Mouse (Mus musculus) neutrophil, adult 5-6 weeks (primary cell): ENCODE results near the gene Mrtfb. TPM values are rescaled to one million over a fixed set of nuclear protein-coding genes. Genes with fewer than 3 reads are reported as not detected.
"Not testable (repeated sequence)": the region's sequence is repeated elsewhere in the genome, so short reads cannot be mapped to it uniquely, and the experiment has no call there.

ENCODE experiments used
- ATAC-seq: fragments of 151-379, 151-347 bp; 2 replicates; pipeline ENCODE4 v1.8.0; 2017; ENCODE audit warnings: mild to moderate bottlenecking, moderate TSS enrichment; ENCODE audit not compliant: insufficient number of reproducible peaks, poor library complexity, low FRiP score, severe bottlenecking; ENCODE audit errors: extremely low read depth
- total RNA-seq: library from RNA; stranded (forward); fragments of 200-1000 nt; gene quantifications from 2 replicates; pipeline ENCODE4 v1.2.3, GENCODE M21; 2017

Mrtfb gene
- total RNA-seq, 1 experiment from 2014 or later: 8.7 TPM

DNA sequence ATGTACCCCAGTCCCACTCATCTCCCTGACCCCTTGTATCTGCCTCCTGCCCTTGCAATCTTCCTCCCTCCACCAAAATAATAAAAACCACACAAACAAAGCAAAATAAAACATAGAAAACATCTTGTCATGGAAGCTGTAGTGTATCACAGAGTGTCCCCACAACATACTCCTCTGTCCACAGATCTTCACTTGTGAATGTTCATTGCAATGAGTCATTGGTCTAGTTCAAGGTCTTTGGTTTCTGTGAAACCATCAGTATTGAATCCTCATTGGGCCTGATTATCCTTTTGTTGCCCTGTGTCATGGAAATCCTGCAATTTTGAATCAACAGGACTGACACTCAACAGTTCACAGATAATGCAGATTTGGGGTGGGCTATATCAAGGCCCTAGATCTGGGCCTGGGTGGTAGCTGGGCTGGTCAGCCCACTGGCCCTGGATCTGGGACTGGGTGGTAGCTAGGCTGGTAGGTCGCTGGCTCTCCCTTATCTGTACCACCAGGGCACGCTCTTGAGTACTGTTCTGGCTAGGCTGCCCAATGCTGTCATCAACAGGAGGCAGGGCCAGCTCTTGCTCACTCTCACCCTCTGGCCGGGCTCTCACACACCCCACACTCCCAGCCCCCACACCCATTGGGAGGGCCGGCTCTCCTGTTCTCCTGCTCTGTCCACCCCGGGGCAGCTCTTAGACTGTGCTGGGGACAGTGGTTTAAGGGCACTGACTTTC, 80.4 kb downstream of the Mrtfb start:
- no peak for ATAC-seq

- ATAC-seq: no peak
Measured at GRCm38 (mm10) chr16:13338094-13338493, 81.8 kb downstream of the Mrtfb start.

GRCm38 (mm10) chr16:13339433-13339832, 83.2 kb downstream of the Mrtfb start:
- no peak for ATAC-seq

GRCm38 (mm10) chr16:13345822-13346221, 89.5 kb downstream of the Mrtfb start:
- ATAC-seq: not testable (repeated sequence)

DNA sequence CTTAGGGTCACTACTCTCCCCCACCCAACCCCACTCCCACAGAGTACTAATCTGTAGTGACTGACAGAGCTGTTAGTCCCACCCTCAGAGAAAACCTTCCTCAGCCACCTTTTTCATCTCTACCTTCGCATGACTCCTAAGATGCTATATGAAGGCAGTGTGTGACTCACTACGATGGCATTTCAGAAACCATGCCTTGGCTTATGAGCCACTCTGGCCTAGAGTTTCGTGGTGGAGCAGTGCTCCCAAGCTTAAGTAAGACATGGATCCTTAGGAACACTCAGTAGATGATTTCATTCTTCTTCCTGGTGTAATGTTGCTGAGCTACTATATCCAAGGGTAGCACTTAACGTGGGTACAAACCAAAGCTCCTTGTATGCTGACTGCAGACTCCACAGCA, 94.4 kb downstream of the Mrtfb start:
- no peak for ATAC-seq

DNA sequence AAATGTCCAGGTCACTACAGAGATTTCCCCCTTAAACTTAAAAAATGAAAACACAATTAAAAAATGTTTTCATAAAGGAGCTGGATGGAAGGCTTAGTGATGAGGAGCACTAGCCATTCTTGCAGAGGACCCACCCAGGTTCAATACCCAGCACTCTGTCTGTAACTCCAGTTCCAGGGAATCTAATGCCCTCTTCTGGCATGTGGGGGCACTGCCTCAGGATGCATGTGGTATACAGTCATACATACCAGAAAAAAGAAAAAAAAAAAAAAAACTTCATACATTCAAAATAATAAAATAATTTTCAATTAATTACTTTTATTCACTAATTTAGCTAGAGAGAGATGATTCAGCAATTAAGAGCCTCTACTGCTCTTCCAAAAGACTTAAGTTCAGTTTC, 95.0 kb downstream of the Mrtfb start:
- ATAC-seq: no peak

DNA sequence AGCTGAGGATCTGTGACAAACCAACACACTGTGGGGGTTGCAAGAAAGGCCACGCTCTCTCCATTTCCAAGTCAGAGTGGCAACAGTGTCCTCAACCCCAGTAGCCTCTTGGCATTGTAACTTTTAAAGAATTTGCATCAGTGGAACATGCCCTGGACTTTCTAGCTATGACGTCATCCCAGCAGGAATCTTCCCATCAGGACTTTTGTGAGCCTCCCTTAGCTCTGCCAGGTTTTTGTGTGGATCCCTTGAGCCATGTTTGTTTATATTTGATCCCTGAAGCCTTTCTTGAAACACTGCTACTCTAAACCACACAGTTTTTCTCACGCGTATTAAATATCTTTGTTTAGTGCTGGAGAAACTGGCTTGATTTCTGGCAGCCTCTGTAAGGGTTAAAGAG, 97.6 kb downstream of the Mrtfb start:
- no peak for ATAC-seq

DNA sequence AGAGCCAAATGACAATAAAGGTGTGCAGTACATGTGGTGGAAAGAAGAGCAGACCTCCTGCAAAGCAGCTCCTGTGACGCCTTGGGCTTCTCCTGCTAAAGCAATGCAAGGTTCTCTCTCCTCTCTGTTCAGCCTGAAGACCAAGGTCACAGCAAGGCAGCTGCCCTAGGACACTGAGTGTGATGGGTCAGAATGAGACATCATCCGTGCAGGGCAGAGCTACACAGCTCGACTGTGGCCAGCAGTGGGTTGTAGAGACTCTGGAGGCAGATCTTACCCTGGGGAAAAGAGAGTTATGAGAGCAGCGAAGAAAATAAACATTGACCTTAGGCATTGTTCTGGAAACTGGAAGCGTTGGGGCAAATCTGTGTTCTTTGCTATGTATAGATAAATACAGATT, 98.2 kb downstream of the Mrtfb start:
- no peak for ATAC-seq

DNA sequence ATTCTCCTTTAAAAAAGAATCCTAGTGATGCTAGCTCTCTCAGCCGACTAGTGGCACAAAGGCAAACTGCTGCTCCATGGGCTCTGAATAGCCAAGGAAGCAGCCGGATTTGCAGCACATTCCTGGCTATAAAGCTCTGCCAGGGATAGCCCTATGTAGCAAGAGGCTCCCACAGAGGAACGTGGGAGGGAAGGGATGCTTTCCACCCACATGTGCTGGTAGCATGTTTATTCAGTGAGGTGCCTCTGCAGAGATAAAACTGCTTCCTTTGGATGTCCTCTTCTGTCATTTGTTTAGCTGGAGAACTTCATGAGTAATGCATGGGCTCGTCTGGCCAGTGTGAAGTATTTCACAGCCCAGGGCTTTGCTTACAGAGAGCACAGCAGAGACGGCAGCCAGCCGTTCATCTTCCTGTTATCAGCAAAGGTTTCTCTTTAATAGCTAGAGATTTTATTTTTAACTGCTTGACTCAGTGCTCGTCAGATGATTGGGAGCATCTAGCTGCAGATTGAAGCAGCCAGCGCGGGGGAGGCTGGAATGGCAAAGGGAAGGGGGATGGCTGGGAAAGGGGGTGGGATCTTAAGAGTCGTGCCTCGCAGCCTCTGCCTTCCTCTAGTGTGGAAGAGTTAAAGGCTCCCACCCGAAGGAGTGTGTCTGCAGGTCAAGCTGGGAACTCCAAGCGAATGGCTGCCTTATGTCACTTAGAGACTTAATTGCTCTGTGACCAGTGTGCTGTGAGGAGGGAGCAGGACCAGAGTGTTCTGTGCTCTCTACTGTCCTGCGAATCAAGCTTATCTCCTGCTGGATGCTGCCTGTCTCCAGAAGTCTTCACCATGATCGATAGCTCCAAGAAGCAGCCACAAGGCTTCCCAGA, 101.8 kb downstream of the Mrtfb start:
- ATAC-seq: no peak

- no peak for ATAC-seq
Measured at GRCm38 (mm10) chr16:13358741-13359140, 102.5 kb downstream of the Mrtfb start.

DNA sequence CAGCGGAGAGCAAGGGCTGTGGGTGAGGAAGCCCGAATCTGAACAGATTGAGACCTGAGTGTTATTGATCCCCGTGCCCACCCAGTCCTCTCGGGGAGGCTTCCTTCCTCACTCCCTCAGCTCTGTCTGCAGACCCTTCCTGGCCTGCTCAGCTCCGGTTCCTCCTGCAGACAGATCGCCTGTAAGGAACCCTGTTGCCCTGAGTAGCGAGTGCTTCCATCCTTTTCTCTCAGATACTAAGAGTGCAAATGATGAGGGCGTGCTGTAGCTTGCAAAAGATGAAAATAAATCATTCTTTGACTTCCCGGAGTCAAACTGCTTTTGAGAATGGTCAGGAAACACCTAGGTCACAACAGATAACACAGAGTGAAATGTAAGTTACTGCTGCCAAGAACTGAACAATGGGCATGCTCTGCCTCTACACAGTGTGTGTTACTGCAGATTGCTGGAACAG, 103.2 kb downstream of the Mrtfb start:
- no peak for ATAC-seq

GRCm38 (mm10) chr16:13360208-13360607, 103.9 kb downstream of the Mrtfb start:
- ATAC-seq: no peak

DNA sequence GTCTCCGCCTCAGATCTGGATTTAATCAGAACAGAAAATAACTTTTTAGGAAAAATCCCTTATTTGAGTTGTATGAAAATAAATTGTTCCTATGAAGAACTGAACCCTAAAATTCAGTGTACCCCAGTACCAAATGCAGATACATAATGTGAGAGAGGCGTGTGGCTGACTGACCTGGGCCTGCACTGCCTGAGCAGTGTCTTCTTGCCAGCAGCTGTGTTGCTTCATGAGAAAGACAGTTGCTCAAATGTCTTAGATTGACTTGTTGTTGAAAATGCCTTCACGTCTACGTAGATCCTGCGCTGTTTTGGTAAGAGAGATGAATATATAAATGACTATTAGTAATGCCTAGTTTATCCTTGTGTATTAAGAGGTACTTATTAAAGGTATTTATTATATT, 104.6 kb downstream of the Mrtfb start:
- no peak for ATAC-seq

DNA sequence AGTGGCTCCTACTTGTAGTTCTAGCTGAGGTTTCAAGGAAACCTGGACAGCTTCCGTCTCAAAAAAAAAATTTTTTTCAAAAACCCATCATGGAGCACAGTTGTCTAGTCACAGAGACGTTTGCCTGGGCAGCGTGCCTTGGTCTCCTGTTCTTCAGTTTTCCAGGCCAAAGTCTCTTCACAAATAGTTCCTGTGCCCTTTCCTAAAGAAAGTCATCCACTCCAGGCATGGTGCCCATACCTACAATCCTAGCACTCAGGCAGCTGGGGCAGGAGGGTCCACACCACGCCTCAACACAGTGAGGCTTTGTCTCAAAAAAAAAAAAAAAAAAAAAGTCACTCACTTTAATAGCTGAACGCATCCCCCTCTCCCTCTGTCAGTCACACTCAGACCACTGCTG, 106.9 kb downstream of the Mrtfb start:
- no peak for ATAC-seq

DNA sequence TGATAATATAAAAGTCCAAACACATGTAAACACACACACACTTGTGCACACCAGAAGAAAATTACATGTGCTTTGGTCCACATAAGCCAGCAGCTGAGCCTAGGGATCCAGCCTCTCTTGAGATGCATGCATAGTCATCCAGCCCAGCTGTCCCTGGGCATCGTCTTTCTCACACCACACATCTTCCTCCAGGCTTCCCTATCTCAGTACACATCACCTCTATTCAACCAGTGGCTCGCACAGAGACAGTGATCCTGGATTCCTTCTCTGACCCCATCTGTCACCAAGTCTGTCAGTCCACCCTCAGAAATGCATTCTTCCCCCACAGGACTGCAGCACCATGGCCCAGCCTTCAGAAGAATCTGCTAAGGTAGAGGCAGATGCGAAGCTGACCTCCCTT, 107.9 kb downstream of the Mrtfb start:
- ATAC-seq: no peak

DNA sequence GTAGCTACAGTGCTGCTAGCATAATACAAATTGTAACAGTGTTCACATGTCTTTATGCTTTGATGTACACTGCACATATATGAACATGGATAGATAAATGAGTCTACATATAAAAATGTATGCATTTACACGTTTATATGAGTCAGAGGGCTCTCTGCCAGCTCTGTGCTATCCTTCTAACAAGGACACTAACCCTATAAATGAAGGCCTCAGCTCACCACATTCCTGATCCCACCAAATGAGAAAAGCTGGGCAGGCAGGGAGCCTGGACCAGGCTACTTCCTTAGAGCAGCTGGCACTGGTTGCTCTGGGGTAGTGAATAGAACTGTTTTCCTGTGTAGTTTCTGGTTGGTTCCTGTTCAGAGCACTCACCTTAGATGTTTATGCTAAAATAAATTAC, 110.0 kb downstream of the Mrtfb start:
- ATAC-seq: no peak

GRCm38 (mm10) chr16:13366802-13367465, 110.7 kb downstream of the Mrtfb start:
- ATAC-seq: no peak

DNA sequence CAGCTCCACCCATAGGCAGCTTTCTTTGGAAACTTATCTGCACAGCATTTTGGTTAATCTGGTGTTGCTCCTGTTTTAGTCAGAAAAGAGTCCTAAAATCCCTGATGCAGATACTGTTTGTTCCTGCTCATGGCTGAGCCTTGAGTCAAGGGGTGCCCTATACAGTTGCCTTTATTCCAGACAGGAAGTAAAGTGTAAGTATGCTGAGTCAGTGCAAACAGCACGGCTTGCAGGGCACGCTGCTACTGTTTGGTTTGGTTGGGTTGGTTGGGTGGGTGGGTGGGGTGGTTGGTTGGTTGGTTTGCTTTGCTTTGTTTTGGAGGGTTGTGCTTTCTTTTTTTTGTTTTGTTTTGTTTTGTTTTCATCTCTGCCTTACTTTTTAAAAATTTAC, 111.2 kb downstream of the Mrtfb start:
- no peak for ATAC-seq

DNA sequence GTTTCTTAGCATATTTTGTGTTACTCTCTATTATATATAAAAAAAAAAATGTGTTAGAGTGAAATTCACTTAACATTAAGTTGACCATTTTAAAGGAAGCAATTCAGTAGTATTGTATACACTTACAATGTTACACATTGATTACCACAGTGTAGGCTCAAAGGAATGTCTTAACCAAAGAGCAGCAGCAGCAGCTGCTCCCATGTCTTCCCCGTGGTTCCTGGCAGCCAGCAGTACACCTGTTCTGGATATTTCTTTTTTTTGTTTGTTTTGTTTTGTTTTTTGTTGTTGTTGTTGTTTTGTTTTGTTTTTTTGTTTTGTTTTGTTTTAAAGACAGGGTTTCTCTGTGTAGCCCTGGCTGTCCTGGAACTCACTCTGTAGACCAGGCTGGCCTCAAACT, 112.4 kb downstream of the Mrtfb start:
- ATAC-seq: no peak
